Mouse (Mus musculus): ENCODE measurements around the gene Mlf2.

Gene Mlf2

GRCm38 (mm10) chr6:124911533-124912218 lies 19.5 kb upstream of the Mlf2 start, which contains the start of gene Lag3:
TSS of gene Lag3 (minus strand) at chr6:124911705.
- in situ Hi-C loops (cut with MboI; ENCODE audit: low sequenced_read_pairs), result no loop called here

GRCm38 (mm10) chr6:124913214-124913613 lies 18.0 kb upstream of the Mlf2 start:
- in situ Hi-C loops (cut with MboI; ENCODE audit: low sequenced_read_pairs), result no loop called here

- in situ Hi-C loops (cut with MboI; ENCODE audit: low sequenced_read_pairs), result no loop called here
Observed at GRCm38 (mm10) chr6:124913721-124914285, 17.4 kb upstream of the Mlf2 start.

GRCm38 (mm10) chr6:124914511-124914910 lies 16.7 kb upstream of the Mlf2 start:
- in situ Hi-C loops (cut with MboI; ENCODE audit: low sequenced_read_pairs), result no loop called here

- in situ Hi-C loops (cut with MboI; ENCODE audit: low sequenced_read_pairs), result no loop called here
Observed at GRCm38 (mm10) chr6:124915160-124915941, 15.8 kb upstream of the Mlf2 start.

GRCm38 (mm10) chr6:124915942-124916694 lies 15.1 kb upstream of the Mlf2 start:
- in situ Hi-C loops (cut with MboI; ENCODE audit: low sequenced_read_pairs), result no loop called here

- in situ Hi-C loops (cut with MboI; ENCODE audit: low sequenced_read_pairs), result no loop called here
Observed at GRCm38 (mm10) chr6:124916695-124917517, 14.3 kb upstream of the Mlf2 start.

GRCm38 (mm10) chr6:124917518-124918330 lies 13.5 kb upstream of the Mlf2 start:
- in situ Hi-C loops (cut with MboI; ENCODE audit: low sequenced_read_pairs), result no loop called here

- in situ Hi-C loops (cut with MboI; ENCODE audit: low sequenced_read_pairs), result no loop called here
Observed at GRCm38 (mm10) chr6:124918331-124918690, 12.9 kb upstream of the Mlf2 start.

GRCm38 (mm10) chr6:124918890-124919627 lies 12.1 kb upstream of the Mlf2 start:
- in situ Hi-C loops (cut with MboI; ENCODE audit: low sequenced_read_pairs), result no loop called here

- in situ Hi-C loops (cut with MboI; ENCODE audit: low sequenced_read_pairs), result no loop called here
Observed at GRCm38 (mm10) chr6:124919695-124920317, 11.4 kb upstream of the Mlf2 start, which contains the start of gene Ptms. TSS of gene Ptms (minus strand) at chr6:124920103.

GRCm38 (mm10) chr6:124920318-124921085 lies 10.7 kb upstream of the Mlf2 start:
- in situ Hi-C loops (cut with MboI; ENCODE audit: low sequenced_read_pairs), result no loop called here

GRCm38 (mm10) chr6:124921539-124921938 lies 9.6 kb upstream of the Mlf2 start:
- in situ Hi-C loops (cut with MboI; ENCODE audit: low sequenced_read_pairs), result no loop called here

GRCm38 (mm10) chr6:124925173-124925793 lies 5.9 kb upstream of the Mlf2 start:
- in situ Hi-C loops (cut with MboI; ENCODE audit: low sequenced_read_pairs), result no loop called here

GRCm38 (mm10) chr6:124925941-124926340 lies 5.2 kb upstream of the Mlf2 start:
- in situ Hi-C loops (cut with MboI; ENCODE audit: low sequenced_read_pairs), result no loop called here

GRCm38 (mm10) chr6:124930231-124930630 lies 955 bp upstream of the Mlf2 start:
- in situ Hi-C loops (cut with MboI; ENCODE audit: low sequenced_read_pairs), result no loop called here
